Mouse (Mus musculus) lung, embryonic 16.5 days (tissue): ENCODE measurements around the gene Eomes. TPM values are rescaled to one million over a fixed set of nuclear protein-coding genes. Genes with fewer than 3 reads are reported as not detected.
A peak's percentile ranks its signal among the peaks of the same experiment; 100 is the strongest.

Experiments used
- ATAC-seq: fragments of 200-750 bp; cut with Nextera tagmentation; 2 replicates; pipeline ENCODE4 v1.8.0; 2017; ENCODE audit warnings: low read depth, mild to moderate bottlenecking, moderate library complexity
- H3K27ac ChIP-seq: fragments of 300-500 bp; sonication (generic); 2 replicates; pipeline ENCODE4 v1.5.1; 2014; ENCODE audit warnings: mild to moderate bottlenecking, control low read depth, low read length
- H3K27me3 ChIP-seq: fragments of 300-500 bp; sonication (generic); 2 replicates; pipeline ENCODE4 v1.6.1; 2014; ENCODE audit warnings: low read depth, low read length, mixed read lengths; ENCODE audit not compliant: control insufficient read depth, insufficient read depth
- H3K36me3 ChIP-seq: fragments of 300-500 bp; sonication (generic); 2 replicates; pipeline ENCODE4 v1.6.1; 2014; ENCODE audit warnings: low read length; ENCODE audit not compliant: control insufficient read depth, insufficient read depth
- H3K4me1 ChIP-seq: fragments of 300-500 bp; sonication (generic); replicated peaks from 2 replicates; pipeline ENCODE4 v1.6.1; 2014; ENCODE audit warnings: low read length, mixed read lengths; ENCODE audit not compliant: control insufficient read depth, insufficient read depth
- H3K4me2 ChIP-seq: fragments of 300-500 bp; sonication (generic); 2 replicates; pipeline ENCODE4 v1.6.1; 2014; ENCODE audit warnings: low read depth, low read length, control low read depth
- H3K4me3 ChIP-seq: fragments of 300-500 bp; sonication (generic); 2 replicates; pipeline ENCODE4 v1.5.1; 2014; ENCODE audit warnings: mild to moderate bottlenecking, low read length, control low read depth
- H3K9ac ChIP-seq: fragments of 300-500 bp; sonication (generic); 2 replicates; pipeline ENCODE4 v1.6.1; 2014; ENCODE audit warnings: low read length, control low read depth
- H3K9me3 ChIP-seq: fragments of 300-500 bp; sonication (generic); 2 replicates; pipeline ENCODE4 v1.6.1; 2016; ENCODE audit warnings: low read length; ENCODE audit not compliant: control insufficient read depth
- WGBS: fragments of 180-500 bp; shearing (Covaris S2); extraction: QIAGEN DNeasy Blood & Tissue Kit; methylation state at CpG from one replicate; pipeline ENCODE4 v1.1.7; 2014; 5-methylcytosine and 5-hydroxymethylcytosine counted together
- polyA plus RNA-seq: library from polyadenylated mRNA; unstranded; fragments of >200 nt; fragmentation: Nextera tagmentation; extraction: Ambion mirVana; gene quantifications from 2 replicates; pipeline ENCODE4 v1.2.1, GENCODE M21; 2015

The Eomes gene
- polyA plus RNA-seq, 1 experiment from 2014 or later, result not detected

- Histone ChIP-seq H3K4me3 (no peak overlapping the region), H3K27me3 (peaks cover 94% of the 10 kb centered on the region), H3K27ac (no peak overlapping the region), H3K9me3 (no peaks in the 10 kb centered on the region), H3K4me1 (peaks cover 17% of the 10 kb centered on the region), H3K9ac (no peak overlapping the region), H3K4me2 (no peak overlapping the region), H3K36me3 (no peaks in the 10 kb centered on the region)
- no peak for ATAC-seq
- 71% methylated on average over 10 of the region's 10 CpGs for WGBS
These were observed 4.2 kb downstream of the Eomes start for GRCm38 (mm10) chr9:118482210-118482609.

- no peak for ATAC-seq
- Histone ChIP-seq H3K27me3 (peaks cover 73% of the 10 kb centered on the region), H3K9me3 (no peaks in the 10 kb centered on the region), H3K4me2 (no peak overlapping the region), H3K9ac (no peak overlapping the region), H3K27ac (no peak overlapping the region), H3K4me1 (peaks cover 12% of the 10 kb centered on the region), H3K36me3 (no peaks in the 10 kb centered on the region), H3K4me3 (no peak overlapping the region)
- WGBS, result 1% methylated on average over 32 of the region's 32 CpGs
These were observed 8.5 kb downstream of the Eomes start for GRCm38 (mm10) chr9:118486361-118487095.

GRCm38 (mm10) chr9:118487096-118487395 is 9.0 kb downstream of the Eomes start:
- WGBS, result under 1% methylated on average over 9 of the region's 9 CpGs
- H3K27ac ChIP-seq, result no peak overlapping the region
- no peaks in the 10 kb centered on the region for H3K9me3 ChIP-seq
- H3K4me1 ChIP-seq, result peaks cover 12% of the 10 kb centered on the region
- ATAC-seq, result no peak
- H3K4me2 ChIP-seq, result no peak overlapping the region
- H3K9ac ChIP-seq, result no peak overlapping the region
- H3K36me3 ChIP-seq, result no peaks in the 10 kb centered on the region
- peaks cover 69% of the 10 kb centered on the region for H3K27me3 ChIP-seq
- no peak overlapping the region for H3K4me3 ChIP-seq

GRCm38 (mm10) chr9:118487636-118488035 is 9.6 kb downstream of the Eomes start:
- WGBS, result under 1% methylated on average over 22 of the region's 22 CpGs
- no peak overlapping the region for H3K9ac ChIP-seq
- peaks cover 12% of the 10 kb centered on the region for H3K4me1 ChIP-seq
- peak overlapping the region; percentile 44 for H3K4me3 ChIP-seq
- H3K4me2 ChIP-seq, result peak overlapping the region; percentile 53
- H3K27ac ChIP-seq, result no peak overlapping the region
- no peak for ATAC-seq
- H3K36me3 ChIP-seq, result no peaks in the 10 kb centered on the region
- peaks cover 64% of the 10 kb centered on the region for H3K27me3 ChIP-seq
- H3K9me3 ChIP-seq, result no peaks in the 10 kb centered on the region

GRCm38 (mm10) chr9:118488138-118488895 is 10.3 kb downstream of the Eomes start:
- H3K9ac ChIP-seq, result no peak overlapping the region
- H3K27me3 ChIP-seq, result peaks cover 59% of the 10 kb centered on the region
- H3K4me2 ChIP-seq, result peak overlapping the region; percentile 53

GRCm38 (mm10) chr9:118488896-118489578 is 11.0 kb downstream of the Eomes start:
- Histone ChIP-seq H3K27ac (no peak overlapping the region), H3K4me3 (peak overlapping the region; percentile 44), H3K9ac (no peak overlapping the region), H3K4me2 (peak overlapping the region; percentile 53), H3K27me3 (peaks cover 52% of the 10 kb centered on the region), H3K4me1 (peaks cover 12% of the 10 kb centered on the region), H3K36me3 (no peaks in the 10 kb centered on the region), H3K9me3 (peaks cover under 1% of the 10 kb centered on the region; the same call in 1 of the 2 replicates)
- 3% methylated on average over 20 of the region's 20 CpGs for whole genome bisulfite sequencing
- ATAC-seq, result peak; percentile 46; the same call in 1 of the 2 replicates

More at GRCm38 (mm10) chr9:118488138-118488895, 10.3 kb downstream of the Eomes start:
- under 1% methylated on average over 28 of the region's 28 CpGs for WGBS
- Histone ChIP-seq H3K27ac (no peak overlapping the region), H3K9me3 (no peaks in the 10 kb centered on the region), H3K4me1 (peaks cover 12% of the 10 kb centered on the region), H3K36me3 (no peaks in the 10 kb centered on the region), H3K4me3 (peak overlapping the region; percentile 44)
- peak; percentile 38; the same call in 1 of the 2 replicates for ATAC-seq

GRCm38 (mm10) chr9:118489579-118490019 is 11.6 kb downstream of the Eomes start:
- Histone ChIP-seq H3K4me1 (peaks cover 12% of the 10 kb centered on the region), H3K36me3 (no peaks in the 10 kb centered on the region), H3K27ac (no peak overlapping the region), H3K9me3 (peaks cover 2% of the 10 kb centered on the region; the same call in 1 of the 2 replicates), H3K4me2 (peak overlapping the region; percentile 53), H3K27me3 (peaks cover 47% of the 10 kb centered on the region), H3K9ac (no peak overlapping the region), H3K4me3 (peak overlapping the region; percentile 35)
- WGBS, result under 1% methylated on average over 16 of the region's 16 CpGs
- peak; percentile 82 for ATAC-seq

- H3K4me1 ChIP-seq, result peaks cover 12% of the 10 kb centered on the region
- H3K27me3 ChIP-seq, result peaks cover 33% of the 10 kb centered on the region
- no peak overlapping the region for H3K4me3 ChIP-seq
- no peaks in the 10 kb centered on the region for H3K36me3 ChIP-seq
- H3K4me2 ChIP-seq, result no peak overlapping the region
- no peak for ATAC-seq
- no peak overlapping the region for H3K27ac ChIP-seq
- 78% methylated on average over 4 of the region's 4 CpGs for WGBS
- peaks cover 2% of the 10 kb centered on the region; the same call in 1 of the 2 replicates for H3K9me3 ChIP-seq
- no peak overlapping the region for H3K9ac ChIP-seq
These were observed 13.2 kb downstream of the Eomes start for GRCm38 (mm10) chr9:118491195-118491594.
